Mouse (Mus musculus) monocyte, adult 5-6 weeks (primary cell): ENCODE results near the gene Fam222b. TPM values are rescaled to one million over a fixed set of nuclear protein-coding genes. Genes with fewer than 3 reads are reported as not detected.
"Not testable (repeated sequence)": the region's sequence is repeated elsewhere in the genome, so short reads cannot be mapped to it uniquely, and the experiment has no call there.

ENCODE experiments used
- ATAC-seq: fragments of 153-309, 156-312 bp; replicated peaks from 2 replicates; pipeline ENCODE4 v1.8.0; 2017; ENCODE audit warnings: mild to moderate bottlenecking; ENCODE audit not compliant: low TSS enrichment, insufficient number of reproducible peaks, severe bottlenecking, poor library complexity, low FRiP score
- total RNA-seq: library from RNA; stranded (forward); fragments of 200-1000, 200-491, 200-594 nt; gene quantifications from 3 replicates; pipeline ENCODE4 v1.2.3, GENCODE M21; 2017

Gene Fam222b
- total RNA-seq, 1 experiment from 2014 or later: 4.4 TPM

DNA sequence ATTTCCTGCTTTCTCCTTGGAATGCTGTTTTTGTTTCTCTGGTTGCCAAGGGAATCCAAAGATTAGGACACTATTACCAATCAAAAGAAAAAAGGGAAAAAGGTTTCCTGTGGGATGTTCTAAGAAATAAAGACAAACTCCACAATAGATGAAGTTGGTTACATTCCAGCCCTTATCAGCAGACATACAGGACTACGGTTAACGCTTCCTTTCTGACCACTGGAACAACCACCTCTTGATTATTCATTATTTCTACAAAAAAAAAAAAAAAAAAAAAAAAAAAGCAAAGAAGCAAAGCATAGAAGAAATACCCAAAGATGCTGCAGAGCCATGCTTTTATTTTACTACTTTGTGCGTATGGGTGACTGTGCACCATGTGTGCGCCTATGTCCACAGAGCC lies 28.4 kb downstream of the Fam222b start:
- no peak for ATAC-seq

DNA sequence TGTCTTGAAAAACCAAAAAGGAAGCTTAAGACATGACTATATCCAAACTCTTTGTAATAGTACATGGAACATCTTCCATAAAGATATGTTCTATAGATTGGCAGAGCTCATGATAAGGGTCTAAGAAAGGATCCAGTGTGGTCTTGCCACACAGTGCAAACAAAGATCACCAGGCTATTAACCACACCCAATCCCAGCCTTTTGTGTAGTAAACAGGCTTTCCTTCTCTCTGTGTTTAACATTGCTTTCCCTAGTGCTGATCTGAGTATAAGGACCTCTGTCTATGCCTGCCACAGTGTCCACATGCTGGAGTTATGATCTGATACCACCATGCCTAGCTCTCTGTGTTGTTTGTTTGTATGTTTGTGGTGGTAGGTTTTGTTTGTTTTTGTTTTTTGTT lies 29.3 kb downstream of the Fam222b start:
- ATAC-seq: no peak

DNA sequence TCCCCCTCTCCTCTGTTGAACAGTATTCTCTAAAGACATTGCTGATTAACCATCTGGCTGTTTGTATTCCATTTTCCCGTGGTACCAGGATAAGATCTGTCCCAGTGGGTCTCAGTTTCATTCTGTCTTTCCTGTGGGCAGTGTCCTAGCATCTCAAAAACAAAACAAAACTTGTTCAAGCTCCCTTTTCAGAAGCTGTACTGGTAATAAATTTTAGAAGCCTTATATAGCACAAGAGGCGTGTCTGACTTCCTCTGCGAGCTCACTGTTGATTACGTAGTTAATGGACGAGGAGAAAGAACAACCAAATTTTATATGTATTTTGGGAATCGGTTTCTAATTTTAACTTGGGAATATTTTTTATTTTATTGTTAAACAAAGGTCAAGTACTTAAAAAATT lies 31.2 kb downstream of the Fam222b start:
- no peak for ATAC-seq

DNA sequence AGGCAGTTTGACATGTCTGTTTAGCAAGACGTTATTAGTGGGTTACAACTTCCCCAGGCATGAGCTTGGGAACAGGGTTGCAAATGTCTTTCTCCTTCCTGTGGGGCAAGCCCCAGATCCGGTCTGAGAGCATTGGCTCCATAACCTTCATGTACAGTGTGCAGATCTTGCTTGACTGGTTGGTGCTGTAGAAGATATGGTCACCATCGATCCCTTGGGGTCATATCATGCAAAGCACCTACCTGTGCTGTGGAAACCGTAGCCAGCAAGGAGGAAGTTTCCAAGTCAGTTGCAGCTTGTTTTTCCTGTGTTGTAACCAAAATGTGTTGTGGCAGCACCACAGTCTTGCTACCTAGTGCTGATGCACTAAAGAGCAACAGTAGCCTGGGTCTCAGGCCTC lies 32.3 kb downstream of the Fam222b start:
- ATAC-seq: 0 out of 2 replicates have a peak, but pooled peaks have one; percentile 40

DNA sequence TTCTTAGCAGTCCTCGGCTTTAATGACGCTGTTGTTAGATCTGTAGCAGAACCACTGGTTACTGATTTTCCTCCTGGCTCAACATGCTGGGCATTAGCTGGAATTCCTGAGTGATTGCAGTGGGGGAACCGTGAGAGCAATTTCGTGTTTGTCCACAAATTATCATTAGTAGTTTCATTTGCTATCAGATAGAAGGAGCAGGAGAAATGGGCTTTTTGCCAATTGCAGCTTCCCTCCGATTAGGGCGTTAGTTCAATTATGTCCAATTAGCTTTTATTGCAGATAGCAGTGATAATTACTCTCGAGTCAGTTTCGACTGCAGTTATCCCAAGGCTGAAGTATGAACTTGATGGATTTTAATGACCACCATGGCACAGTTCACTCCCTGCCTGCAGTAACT lies 35.0 kb downstream of the Fam222b start:
- no peak for ATAC-seq

DNA sequence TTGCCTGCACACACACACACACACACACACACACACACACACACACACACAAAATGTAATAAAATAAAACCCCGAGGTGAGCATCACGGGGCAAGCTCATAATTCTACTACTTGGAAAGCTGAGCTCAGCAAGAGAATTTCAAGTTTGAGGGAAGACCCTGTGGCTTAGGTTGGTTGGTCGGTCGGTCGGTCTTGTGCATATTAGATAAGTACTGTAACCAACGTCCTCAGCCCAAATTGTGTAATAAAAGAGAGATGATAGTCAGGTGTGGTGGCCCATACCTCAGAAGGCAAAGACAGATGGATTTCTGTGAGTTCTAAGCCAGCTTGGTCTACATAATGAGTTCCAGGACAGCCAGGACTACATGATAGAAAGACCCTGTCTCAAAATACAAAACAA lies 39.5 kb downstream of the Fam222b start:
- no peak for ATAC-seq

GRCm38 (mm10) chr11:78134344-78134743 lies 39.9 kb downstream of the Fam222b start:
- no peak for ATAC-seq

- not testable (repeated sequence) for ATAC-seq
Measured at GRCm38 (mm10) chr11:78135314-78135713, 40.9 kb downstream of the Fam222b start.

DNA sequence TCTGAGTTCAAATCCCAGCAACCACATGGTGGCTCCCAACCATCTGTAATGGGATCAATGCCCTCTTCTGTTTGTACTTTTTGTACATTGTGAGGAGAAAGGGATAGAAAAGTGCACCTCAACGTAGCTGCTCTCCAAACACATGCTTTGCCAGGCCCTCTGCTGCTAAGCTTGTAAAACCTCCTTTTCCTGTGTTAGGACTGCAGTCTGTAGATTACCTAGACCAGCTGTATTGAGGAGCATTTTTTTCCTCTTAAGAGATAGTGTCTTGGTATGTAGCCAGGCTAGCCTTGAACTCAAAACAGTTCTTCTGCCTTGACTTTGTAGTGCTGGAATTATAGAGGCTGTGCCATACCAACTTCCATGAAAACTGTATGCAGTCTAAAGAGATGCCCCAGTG lies 41.7 kb downstream of the Fam222b start:
- no peak for ATAC-seq

- no peak for ATAC-seq
Measured at GRCm38 (mm10) chr11:78137584-78137983, 43.1 kb downstream of the Fam222b start.

GRCm38 (mm10) chr11:78138023-78138422 lies 43.6 kb downstream of the Fam222b start:
- ATAC-seq: no peak

DNA sequence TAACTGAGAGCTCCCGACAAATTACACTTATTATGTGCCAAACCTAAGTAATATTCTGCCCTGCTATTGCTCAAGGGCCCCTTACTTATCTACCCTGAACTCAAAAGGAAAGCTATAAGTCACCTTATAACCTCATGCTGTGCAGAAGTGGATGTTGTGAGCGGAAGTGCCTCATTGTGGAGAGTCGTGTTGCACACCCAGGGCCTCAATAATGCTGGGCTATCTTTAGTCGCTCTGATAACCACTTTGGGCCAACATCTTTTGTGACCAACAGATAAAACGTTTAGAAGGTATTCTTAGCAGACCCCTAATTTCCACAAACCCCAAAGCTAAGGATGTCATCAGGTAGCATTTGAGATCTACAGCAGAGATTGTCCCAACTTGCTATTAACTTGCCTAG lies 46.2 kb downstream of the Fam222b start:
- ATAC-seq: no peak

DNA sequence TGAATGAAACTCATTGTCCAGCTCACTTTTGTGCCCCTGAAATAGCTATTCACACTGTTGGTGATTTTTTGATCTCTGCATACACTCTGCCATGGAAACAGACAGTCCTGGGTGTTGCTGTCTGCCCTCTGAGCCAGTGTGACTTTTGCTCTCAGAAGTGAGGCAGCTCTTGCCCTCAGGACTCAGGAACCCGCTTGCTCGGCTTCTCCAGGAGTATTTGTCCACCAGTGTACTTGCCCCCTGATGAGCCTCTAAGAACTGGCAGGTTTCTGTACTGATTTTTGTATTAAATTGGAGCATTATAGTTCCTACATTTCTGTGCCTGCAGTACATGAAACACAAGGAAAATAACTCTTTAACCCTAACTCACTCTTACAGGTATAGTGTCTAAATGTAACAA lies 49.1 kb downstream of the Fam222b start:
- ATAC-seq: no peak

GRCm38 (mm10) chr11:78146168-78146567 lies 51.7 kb downstream of the Fam222b start:
- no peak for ATAC-seq

- ATAC-seq: no peak
Measured at GRCm38 (mm10) chr11:78146707-78147543, 52.5 kb downstream of the Fam222b start.

- no peak for ATAC-seq
Measured at GRCm38 (mm10) chr11:78151161-78151560, 56.7 kb downstream of the Fam222b start.

GRCm38 (mm10) chr11:78152299-78153231 lies 58.1 kb downstream of the Fam222b start:
- ATAC-seq: no peak

DNA sequence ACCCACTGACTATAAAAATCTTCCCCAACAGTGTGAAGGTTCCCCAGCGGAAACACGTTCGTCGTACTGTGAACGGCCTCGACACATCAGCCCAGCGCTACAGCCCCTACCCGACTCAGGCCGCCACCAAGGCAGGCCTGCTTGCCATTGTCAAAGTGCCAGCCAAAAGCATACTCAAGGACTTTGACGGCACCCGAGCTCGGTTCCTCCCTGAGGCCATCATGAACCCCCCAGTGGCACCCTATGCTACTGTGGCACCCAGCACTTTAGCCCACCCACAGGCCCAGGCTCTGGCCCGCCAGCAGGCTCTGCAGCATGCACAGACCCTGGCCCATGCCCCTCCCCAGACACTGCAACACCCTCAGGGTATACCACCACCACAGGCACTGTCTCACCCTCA lies 59.3 kb downstream of the Fam222b start:
- ATAC-seq: no peak

GRCm38 (mm10) chr11:78155674-78156073 lies 61.2 kb downstream of the Fam222b start:
- no peak for ATAC-seq
